Mouse (Mus musculus) regulatory T cell (primary cell): ENCODE measurements around the gene Adam22.
"Not testable (repeated sequence)": the region's sequence is repeated elsewhere in the genome, so short reads cannot be mapped to it uniquely, and the experiment has no call there.

Experiments used
- in situ Hi-C: fragments of 300-600 bp; cut with MboI, MseI; formaldehyde crosslinking; loops from one replicate; pipeline ENCODE4 v1.15.1; 2025; ENCODE audit warnings: high pct_unique_total_duplicates

Gene Adam22

DNA sequence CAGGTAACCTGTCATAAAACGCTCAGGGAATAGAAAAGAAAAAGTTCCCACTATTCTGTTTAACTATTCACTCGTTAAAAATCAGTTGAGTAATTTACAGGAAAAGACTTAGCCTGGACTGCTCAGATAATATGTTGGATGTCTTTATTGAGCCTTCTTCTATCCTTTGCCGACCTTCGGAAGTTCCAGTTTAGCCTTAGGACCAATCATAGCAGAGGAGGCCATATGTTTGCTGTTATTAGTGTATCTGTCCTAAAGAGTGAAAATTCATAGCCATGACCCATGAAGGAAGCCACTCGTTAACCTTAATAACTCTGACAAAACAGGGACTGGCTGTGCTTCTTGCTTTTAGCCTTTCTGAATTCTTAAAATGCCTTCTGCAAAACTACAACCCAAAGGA is 41.3 kb downstream of the Adam22 start:
- in situ Hi-C loops, result no loop called here

DNA sequence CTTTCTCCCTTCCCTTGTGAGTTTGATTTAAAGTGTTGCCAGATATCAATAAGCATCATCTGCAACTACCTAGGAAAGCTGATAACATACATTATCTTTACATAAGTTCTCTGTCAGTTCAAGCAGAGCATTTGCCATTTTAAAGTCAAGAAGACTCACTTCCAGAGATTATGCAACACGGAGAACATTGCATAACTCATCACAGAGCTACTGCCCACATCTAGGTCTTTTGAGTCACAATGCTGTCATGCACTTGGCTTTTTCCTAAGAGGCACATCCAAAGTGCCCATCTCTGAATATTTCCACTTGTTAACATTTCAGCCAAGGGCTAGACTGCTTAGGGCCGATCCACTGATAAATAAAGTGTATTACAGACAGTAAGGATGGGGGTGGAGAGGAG is 55.6 kb downstream of the Adam22 start:
- in situ Hi-C loops, result no loop called here

DNA sequence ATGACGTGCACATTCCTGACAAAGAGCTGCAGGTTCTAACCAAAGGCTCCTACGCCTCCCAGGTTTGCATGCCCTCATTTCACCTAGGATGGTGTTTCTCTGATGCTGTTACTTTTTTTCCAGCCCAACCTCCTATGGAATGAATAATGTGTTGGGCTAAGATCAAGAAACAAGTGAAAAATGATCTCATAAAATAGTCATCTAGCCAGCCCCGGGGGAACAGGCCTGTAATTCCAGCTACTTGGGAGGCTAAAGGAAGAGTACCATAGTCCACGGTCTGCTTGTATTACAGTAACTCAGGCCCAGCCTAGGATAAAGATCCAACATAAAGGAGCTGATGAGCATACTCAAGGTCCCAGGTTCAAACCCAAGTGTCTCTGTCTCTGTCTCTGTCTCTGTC is 57.1 kb downstream of the Adam22 start:
- in situ Hi-C loops, result no loop called here

DNA sequence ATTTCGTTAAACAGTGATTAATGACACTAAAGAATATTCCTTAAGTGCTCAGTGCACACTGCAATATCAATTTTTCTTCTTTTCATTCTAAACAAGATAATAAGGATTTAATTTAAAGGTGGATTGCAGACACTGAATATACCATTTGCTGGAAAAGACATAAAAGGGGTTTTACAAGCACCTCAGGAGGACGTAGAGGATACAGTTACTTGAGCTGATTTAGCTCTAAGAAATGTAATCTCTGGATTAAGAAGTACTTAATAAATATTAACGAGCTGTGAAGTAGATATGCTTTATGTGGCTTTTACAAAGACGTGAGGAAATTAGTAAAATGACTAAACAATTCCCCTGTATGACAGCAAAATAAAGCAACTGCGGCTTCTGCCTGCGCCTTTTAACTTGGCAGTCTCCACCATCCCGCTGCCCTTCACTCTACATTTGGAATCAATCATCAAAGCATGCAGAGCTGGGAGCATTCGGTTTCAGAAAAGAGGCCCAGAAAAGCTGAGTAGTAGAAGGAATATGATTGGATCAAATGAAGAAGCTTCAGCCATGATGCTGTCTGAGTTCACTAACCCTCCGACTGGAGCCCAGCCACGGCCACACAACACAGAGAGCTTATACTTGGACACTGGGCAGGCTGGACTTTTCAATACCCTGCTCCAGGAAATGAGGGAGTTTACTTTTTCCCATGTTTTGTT is 70.1 kb downstream of the Adam22 start:
- in situ Hi-C loops, result no loop called here

- in situ Hi-C loops, result no loop called here
Measured at GRCm38 (mm10) chr5:8293287-8293686, 74.7 kb downstream of the Adam22 start.

GRCm38 (mm10) chr5:8291496-8291895 is 76.5 kb downstream of the Adam22 start:
- in situ Hi-C loops, result no loop called here

GRCm38 (mm10) chr5:8289678-8290614 is 78.0 kb downstream of the Adam22 start:
- in situ Hi-C loops, result no loop called here

DNA sequence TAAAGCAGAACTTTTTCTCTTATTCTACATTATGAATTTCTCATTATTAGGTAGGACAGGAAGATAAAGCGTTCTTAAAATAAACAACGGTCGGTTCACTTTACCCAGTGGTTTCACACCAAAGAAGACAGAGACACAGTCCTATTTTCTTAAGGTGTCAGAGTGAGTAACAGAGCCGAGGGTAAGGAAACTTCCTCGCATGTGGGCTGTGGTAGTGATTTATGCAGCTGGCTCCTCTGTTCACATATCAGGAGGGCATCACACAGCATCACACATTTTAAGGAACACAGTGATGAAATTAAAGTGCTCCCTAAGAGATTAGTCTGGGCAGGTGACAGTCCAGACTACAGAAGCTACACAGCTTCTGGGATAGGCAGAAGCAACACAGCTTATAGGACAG is 83.8 kb downstream of the Adam22 start:
- in situ Hi-C loops, result no loop called here

- in situ Hi-C loops, result no loop called here
Measured at GRCm38 (mm10) chr5:8276141-8276540, 91.8 kb downstream of the Adam22 start.

DNA sequence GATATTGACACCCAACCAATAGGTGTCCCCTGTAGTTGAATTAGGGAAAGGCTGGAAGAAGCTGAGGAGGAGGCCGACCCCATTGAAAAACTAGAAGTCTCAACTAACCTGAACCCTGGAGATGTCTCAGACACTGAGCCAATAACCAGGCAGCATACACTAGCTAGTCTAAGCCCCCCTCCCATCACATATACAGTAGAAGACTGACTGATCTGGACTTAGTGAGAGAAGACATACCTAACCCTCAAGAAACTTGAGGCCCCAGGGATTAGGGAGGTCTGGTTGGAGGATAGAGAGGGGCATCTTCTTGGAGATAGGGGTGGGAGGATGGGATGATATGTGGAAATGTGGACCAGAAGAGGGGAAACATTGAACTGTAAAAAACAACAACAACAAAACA is 110.6 kb downstream of the Adam22 start:
- in situ Hi-C loops, result no loop called here

DNA sequence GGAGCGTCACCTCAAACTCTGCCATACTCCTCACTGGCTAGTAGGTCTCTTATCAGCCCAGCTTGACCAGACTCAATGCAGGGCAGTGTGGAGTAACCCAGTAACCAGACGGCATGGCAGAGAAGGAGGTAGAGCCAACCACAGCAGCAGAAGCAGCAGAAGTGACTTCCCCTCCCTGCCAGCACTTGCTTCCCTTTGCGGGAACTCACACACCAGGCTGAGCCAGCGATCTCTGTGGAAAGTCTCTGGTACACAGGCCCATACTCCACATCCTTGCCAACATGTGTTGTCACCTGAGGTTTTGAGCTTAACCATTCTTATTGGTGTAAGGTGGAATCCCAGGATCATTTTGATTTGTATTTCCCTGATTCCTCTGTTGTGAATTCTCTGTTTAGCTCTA is 111.5 kb downstream of the Adam22 start:
- in situ Hi-C loops, result no loop called here

GRCm38 (mm10) chr5:8244696-8245095 is 123.3 kb downstream of the Adam22 start:
- in situ Hi-C loops, result no loop called here

- in situ Hi-C loops, result no loop called here
Measured at GRCm38 (mm10) chr5:8243064-8243615, 124.8 kb downstream of the Adam22 start.

- in situ Hi-C loops, result no loop called here
Measured at GRCm38 (mm10) chr5:8242660-8243059, 125.3 kb downstream of the Adam22 start.

DNA sequence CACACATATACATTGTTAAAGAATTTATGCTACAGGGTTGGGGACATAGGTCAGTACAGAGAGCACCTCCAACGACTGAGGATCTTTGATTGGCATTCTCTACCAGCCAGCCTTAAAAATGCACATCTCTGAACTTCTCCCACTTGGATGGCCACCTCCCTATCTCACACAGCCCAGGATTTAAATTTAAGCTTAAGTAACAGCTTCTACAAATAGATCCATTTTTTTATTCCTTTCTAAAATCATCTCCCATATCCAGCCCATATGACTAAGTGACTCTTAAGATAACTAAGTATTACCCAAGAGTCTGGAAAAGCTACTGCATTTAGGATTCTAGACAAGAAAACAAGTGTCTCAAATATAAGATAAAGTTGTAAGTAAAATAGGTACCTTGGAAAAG is 140.9 kb downstream of the Adam22 start:
- in situ Hi-C loops, result no loop called here

GRCm38 (mm10) chr5:8224321-8224705 is 143.6 kb downstream of the Adam22 start:
- in situ Hi-C loops, result no loop called here

- in situ Hi-C loops, result no loop called here
Measured at GRCm38 (mm10) chr5:8223597-8224320, 144.2 kb downstream of the Adam22 start.

- in situ Hi-C loops, result no loop called here
Measured at GRCm38 (mm10) chr5:8221630-8222029, 146.3 kb downstream of the Adam22 start.

GRCm38 (mm10) chr5:8215841-8216240 is 152.1 kb downstream of the Adam22 start:
- in situ Hi-C loops, result no loop called here

- in situ Hi-C loops, result not testable (repeated sequence)
Measured at GRCm38 (mm10) chr5:8184992-8185391, 183.0 kb downstream of the Adam22 start.

DNA sequence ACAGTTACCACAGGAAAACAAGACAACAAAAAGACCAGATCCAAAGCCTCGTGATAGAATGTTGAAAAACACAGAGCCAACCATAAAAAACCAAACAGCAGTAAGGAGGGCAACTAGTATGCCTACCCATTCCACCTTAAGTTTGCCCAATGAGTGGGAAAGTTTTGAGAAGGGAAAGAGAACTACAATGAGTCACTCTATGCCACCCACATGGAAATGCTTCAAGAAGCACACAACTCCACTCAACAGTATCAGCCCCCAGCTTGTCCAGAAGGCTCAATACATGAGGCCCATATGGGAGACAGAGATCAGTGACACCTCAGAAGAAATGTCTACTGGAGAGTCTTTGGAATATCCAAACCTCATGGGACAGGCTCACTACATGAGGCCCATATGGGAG is 187.3 kb downstream of the Adam22 start:
- in situ Hi-C loops, result no loop called here

GRCm38 (mm10) chr5:8178111-8178510 is 189.8 kb downstream of the Adam22 start:
- in situ Hi-C loops, result no loop called here
